Mouse (Mus musculus) kidney, postnatal 4 days (tissue): ENCODE data around the gene Neb.

ENCODE experiments used
- DNase-seq, 2 experiments: peaks; one replicate each; pipeline ENCODE4 v3.0.0; 2021; ENCODE audit warnings: mixed read lengths in 2 of 2

The Neb gene

DNA sequence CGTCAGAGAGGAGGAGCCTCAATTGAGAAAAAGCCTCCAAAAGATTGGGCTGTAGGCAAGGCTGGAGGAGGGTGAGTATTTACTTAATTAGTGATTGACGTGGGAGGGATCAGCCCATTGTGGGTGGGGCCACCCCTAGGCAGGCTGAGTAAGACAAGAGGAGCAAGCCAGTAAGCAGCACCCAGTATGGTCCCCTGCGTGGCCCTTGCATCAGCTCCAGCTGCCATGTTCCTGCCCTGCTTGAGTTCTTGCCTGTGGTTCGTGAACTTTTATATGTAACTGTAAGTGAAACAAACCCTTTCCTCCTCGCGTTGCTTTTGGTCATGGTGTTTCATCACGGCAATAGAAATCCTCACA, at the start of gene Neb:
Gene Neb, minus strand, starts transcription at position 27 of the 357 bp plus-strand sequence.
- DNase-seq, result no peak

- DNase-seq, result no peak
Observed at GRCm38 (mm10) chr2:52427383-52427782, 49.1 kb upstream of the Neb start.

GRCm38 (mm10) chr2:52426041-52426440, 47.8 kb upstream of the Neb start:
- DNase-seq, result no peak

DNA sequence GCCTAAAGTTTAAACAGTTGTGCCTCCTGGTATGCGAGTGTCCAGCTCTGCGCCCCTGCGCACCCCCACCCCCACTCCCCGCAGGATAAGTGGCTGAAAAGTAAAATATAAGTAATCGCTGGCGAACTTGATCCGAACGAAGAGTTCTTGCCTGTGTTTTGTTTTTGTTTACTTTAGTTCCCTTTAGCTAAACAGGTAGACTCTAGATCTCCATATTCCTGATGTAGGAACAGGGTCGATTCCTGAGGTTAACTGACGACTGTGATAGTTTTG, 47.2 kb upstream of the Neb start:
- DNase-seq, result peak in 1 of 2 experiments; percentile 19

DNA sequence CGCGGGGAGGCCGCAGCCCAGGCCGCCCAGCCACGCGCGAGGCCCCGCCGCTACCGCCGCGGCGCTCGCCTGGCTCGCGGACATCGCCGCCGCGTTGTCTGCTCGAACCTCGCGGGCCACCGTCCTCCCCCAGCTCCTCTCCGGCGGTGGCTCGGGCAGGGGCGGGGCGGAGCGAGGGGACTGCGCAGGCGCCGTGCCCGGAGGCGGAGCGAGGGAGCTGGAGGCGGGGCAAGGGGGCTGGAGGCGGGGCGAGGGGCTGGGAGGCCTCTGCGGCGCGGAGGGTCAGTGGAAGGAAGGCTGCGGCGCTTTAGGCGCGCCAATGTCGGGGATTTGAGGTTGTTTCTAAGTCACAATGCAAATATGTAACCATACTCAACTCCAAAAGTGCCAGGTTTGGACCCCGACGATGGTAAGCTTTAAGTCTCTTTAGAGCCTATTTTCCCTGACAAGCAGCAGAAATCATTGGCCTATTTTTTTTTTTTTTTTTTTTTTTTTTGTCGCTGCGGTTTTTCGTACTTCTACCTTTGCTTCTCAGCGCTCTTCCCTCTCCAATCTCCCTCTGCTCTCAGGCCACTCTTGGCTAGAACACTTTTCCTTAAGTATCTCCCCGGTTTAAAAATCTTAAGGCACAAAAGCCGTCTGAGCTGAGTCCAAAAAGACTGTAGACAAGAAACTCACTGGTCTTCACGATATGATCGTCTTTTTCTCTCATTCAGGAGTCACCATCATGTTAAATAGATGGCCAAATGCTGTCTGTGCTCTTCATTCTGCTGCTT, 46.7 kb upstream of the Neb start, which contains the start of gene Arl5a:
Gene Arl5a, minus strand, starts transcription at position 155 of the 776 bp plus-strand sequence.
- peak; percentile 98 for DNase-seq

DNA sequence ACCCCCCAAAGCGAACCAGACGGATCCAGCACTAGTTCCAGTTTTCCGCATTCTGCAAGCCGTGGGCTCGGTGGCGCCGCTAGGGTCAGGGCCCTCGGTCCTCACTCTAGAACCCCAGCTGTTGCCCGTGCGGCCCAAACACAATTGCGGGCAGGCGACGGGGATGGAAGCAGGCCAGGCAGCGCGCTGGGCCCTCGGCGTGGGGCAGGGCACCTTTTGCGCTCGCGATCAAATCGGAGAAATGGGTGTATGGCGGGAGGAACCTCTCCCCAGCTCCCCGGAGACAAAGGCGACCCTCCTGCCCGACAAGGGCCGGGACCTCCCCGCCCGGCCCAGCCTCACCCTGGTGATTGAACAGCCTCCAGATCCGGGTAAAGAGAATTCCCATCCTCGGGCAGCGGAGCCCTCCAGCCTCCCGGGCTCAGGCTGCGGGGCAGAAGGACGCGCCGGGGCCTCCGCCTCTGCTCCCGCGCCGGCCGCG, 46.0 kb upstream of the Neb start:
- DNase-seq, result peak; percentile 60 to 71

DNA sequence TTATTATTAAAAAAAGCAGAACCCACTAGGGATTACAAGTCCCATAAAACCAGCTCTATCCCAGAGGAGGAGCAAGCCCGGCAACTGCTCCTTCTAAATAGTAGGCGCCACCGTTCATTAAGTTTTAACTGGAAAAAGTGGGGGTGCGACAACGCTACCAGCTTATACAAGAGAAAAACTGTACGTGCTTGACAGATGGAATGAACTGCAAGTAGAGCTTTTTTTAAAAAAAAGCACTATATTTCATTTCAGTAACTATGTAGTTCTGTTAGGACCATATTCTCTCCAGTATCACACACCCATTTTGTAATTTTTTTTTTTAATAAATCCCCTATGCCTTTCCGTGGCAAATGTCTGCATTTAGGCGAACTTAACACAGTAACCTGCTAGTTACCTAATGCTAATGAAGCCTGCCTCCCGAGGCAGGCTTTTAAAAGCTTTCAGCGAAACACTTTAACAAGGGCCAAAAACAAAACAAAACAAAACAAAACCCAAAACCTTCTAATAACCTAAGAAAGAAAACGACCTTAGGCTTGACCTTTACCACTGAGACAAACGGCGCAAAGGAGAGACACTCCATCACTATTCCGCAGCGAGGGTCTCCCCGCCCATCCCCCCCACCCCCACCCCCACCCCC, 45.5 kb upstream of the Neb start:
- DNase-seq, result peak; percentile 33 to 40

DNA sequence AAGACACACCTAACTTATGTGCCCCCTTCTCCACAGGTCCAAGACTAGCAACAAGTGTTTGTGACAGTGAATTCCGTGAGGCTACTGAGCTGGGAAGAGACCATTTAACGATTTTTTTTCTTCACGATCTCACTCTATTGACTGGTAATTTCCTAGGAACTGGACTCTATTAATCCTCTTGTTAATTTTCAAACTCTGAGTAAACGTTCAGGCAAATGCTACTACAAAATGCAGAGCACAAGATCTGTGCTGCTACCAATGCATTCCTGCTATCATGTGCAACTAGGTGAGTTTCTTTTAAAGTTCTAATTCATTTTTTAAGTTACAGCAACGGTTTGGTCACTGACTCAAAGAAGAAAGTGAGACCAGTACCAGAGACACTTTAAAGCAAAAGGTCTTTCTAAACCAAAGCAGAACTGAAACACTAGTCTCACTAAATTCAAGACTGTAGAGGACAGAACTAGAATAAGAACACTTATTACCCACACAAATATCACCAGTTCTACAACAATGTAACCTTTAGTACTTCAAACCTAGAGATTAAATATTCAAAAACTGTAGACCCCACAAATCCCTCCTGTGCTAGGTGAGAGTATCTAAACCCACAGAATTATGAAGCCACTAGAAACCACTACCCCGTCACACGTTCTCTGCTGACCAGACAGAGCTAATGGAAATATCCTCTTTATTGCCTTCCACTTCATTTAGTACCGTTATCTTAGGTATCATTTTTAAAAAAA, 44.8 kb upstream of the Neb start:
- no peak for DNase-seq

DNA sequence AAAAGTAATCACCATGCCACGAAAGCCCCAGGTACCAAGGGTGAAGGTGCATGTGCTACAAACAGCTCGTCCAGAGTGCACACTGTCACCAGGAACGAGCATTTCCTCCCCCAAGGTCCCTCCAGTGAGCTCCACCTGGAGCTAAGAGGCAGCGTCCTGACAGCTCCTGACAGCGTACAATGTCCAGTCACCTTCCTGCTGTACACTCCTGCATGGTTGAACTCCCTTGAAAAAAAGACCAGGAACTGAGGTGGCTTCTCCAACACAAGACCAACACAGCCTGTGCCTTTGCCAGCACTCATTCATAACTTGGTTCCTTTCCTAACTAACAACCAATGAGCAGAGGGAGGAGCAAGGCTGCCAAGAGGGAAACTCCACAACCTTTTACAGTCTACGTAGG, 42.9 kb upstream of the Neb start:
- no peak for DNase-seq

GRCm38 (mm10) chr2:52420001-52420710, 41.9 kb upstream of the Neb start:
- no peak for DNase-seq

- DNase-seq, result no peak
Observed at GRCm38 (mm10) chr2:52419295-52419694, 41.0 kb upstream of the Neb start.

- no peak for DNase-seq
Observed at GRCm38 (mm10) chr2:52412524-52413037, 34.3 kb upstream of the Neb start.

- no peak for DNase-seq
Observed at GRCm38 (mm10) chr2:52406480-52406879, 28.2 kb upstream of the Neb start.

DNA sequence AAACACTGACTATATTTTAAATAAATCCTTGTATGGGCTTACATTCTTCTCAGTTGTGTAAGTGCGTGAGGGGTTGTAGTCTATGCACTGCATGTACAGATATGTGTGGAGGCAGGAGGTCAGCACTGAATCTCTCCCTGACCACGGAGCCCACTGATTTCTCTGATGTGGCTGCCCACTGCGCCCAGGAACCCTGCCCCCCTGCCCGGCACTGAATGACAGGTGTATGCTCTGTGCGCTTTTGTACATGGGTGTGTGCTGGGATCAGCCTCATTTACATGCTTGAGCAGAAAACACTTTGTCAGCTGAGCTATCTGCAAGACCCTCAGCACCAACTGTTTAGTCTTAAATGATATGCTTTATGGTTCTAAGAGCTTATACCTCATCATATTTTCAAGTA, 27.0 kb upstream of the Neb start:
- DNase-seq, result no peak

DNA sequence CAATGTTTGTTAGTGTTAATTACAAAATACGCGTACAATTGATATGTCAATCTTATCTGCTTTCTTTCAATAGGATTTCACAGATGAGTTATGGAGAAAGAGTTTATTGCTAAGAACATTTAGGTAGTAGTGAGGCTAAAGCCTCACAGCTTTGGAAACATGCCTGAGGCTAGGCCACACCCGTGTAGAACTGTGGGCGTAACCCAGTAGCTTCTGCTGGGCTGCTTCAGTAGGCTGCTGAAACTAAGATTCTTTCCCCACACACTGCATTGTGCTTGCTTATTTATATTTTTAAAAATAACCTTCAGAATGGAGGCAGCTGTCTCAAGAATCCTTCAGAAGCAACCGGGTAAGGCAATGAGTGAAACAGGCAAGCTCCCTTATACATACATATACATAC, 16.3 kb upstream of the Neb start:
- no peak for DNase-seq

DNA sequence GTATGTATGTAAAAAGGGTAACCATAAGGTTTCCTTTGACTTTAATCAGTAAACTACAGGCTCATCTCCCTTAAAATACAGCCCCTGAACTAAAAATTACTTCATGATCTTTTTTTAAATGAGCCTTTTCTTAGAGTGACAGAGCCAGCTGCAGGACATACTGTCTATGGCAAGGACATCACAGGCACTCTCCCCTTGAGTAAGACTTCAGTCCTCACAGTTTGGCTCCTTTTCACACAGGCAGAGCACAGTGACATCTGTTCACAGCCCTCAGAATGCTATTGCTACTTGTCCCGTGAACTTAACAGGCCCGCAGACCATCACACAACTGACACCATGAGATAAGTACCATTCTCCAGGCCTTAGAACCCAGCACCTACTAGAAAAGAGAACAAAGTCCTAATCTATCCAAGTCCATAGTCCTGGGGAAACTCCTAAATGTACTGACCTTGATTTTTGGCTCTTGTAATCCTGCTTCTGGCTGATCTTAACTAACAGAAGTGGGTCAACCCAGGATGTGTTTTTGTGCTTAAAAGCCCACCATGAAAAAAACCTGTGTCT, 12.2 kb upstream of the Neb start:
- no peak for DNase-seq

DNA sequence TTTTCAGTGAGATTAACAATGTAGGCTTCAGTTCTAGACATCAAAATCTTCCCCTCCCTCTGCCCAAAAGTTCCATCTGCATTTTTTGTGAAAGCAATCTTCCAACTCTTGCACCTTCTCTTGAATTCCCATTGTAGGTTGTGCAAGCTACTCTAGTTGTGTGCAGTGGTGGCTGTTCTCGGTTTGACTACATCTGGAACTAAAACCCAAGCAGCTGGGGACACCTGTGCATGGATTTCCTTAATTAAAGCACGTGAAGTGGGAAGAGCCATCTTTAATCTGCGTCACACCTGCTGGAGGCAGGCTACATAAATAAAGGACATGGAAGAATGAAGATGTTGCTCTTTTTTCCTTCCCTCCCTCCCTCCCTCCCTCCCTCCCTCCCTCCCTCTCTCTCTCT, 11.7 kb upstream of the Neb start:
- peak in 1 of 2 experiments; percentile 25 for DNase-seq

- no peak for DNase-seq
Observed at GRCm38 (mm10) chr2:52386451-52386850, 8.2 kb upstream of the Neb start.

- peak in 1 of 2 experiments; percentile 16 for DNase-seq
Observed at GRCm38 (mm10) chr2:52386037-52386436, 7.8 kb upstream of the Neb start.

GRCm38 (mm10) chr2:52378848-52379261, 581 bp upstream of the Neb start:
- no peak for DNase-seq

DNA sequence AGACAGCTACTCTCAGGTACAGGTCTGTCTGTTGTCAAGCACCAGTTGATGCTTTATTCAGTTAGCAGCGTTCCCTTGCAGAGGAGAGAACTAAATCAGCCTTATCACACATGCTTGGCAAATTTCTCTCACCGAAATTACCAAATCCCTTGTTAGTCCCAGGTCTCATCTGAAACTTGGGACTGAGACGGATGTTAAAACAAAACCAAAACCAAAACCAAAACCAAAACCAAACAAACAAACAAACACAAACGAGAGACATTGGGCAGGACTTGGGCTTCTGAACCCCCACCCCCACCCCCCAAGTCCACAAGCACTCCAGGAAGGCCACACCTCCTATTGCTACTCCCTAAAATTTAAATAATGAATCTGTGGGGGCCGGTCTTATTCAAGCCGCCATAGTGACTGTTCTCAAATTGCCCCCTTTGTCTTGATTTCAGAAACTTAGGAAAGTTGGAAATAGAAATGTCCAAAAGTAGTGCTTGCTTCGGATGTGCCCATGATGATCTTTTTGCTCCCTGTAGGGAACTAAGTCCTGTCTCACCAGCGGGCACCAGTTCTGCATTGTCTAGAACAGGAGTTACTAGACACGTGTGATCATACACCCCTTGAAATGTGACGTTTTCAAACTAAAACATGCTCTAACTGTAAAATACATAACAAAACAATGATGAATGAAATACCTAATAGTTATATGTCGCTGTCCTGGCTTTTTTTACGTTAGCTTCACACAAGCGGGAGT, 397 bp downstream of the Neb start:
- no peak for DNase-seq

GRCm38 (mm10) chr2:52374706-52375105, 3.6 kb downstream of the Neb start:
- no peak for DNase-seq
